Mouse (Mus musculus) kidney, embryonic 14.5 days (tissue): Measurements from ENCODE around the gene Fam181a. TPM values are rescaled to one million over a fixed set of nuclear protein-coding genes. Genes with fewer than 3 reads are reported as not detected.

Experiments used
- ATAC-seq: fragments of 200-750 bp; cut with Nextera tagmentation; 2 replicates; pipeline ENCODE4 v1.8.0; 2017; ENCODE audit warnings: moderate number of reproducible peaks, mild to moderate bottlenecking, moderate TSS enrichment, moderate library complexity; ENCODE audit not compliant: low FRiP score, low TSS enrichment
- H3K27ac ChIP-seq: fragments of 300-500 bp; sonication (generic); 2 replicates; pipeline ENCODE4 v1.5.1; 2014; ENCODE audit warnings: low read depth, mild to moderate bottlenecking, low read length, moderate library complexity, mixed read lengths
- H3K27me3 ChIP-seq: fragments of 300-500 bp; sonication (generic); 2 replicates; pipeline ENCODE4 v1.6.1; 2014; ENCODE audit warnings: mild to moderate bottlenecking, low read length; ENCODE audit not compliant: control insufficient read depth, insufficient read depth
- H3K36me3 ChIP-seq: fragments of 300-500 bp; sonication (generic); 2 replicates; pipeline ENCODE4 v1.6.1; 2014; ENCODE audit warnings: low read length, mixed read lengths; ENCODE audit not compliant: control insufficient read depth, insufficient read depth
- H3K4me1 ChIP-seq: fragments of 300-500 bp; sonication (generic); 2 replicates; pipeline ENCODE4 v1.6.1; 2014; ENCODE audit warnings: low read length, mixed read lengths; ENCODE audit not compliant: control insufficient read depth, insufficient read depth
- H3K4me2 ChIP-seq: fragments of 300-500 bp; sonication (generic); replicated peaks from 2 replicates; pipeline ENCODE4 v1.6.1; 2014; ENCODE audit warnings: low read depth, mild to moderate bottlenecking, low read length
- H3K4me3 ChIP-seq: fragments of 300-500 bp; sonication (generic); 2 replicates; pipeline ENCODE4 v1.5.1; 2014; ENCODE audit warnings: mild to moderate bottlenecking, low read length
- H3K9ac ChIP-seq: fragments of 300-500 bp; sonication (generic); 2 replicates; pipeline ENCODE4 v1.6.1; 2014; ENCODE audit warnings: low read depth, mild to moderate bottlenecking, low read length, moderate library complexity
- H3K9me3 ChIP-seq: fragments of 300-500 bp; sonication (generic); 2 replicates; pipeline ENCODE4 v1.6.1; 2016; ENCODE audit warnings: low read length; ENCODE audit not compliant: control insufficient read depth
- WGBS: fragments of 180-500 bp; shearing (Covaris S2); extraction: QIAGEN DNeasy Blood & Tissue Kit; methylation state at CpG from one replicate; pipeline ENCODE4 v1.1.7; 2014; 5-methylcytosine and 5-hydroxymethylcytosine counted together
- polyA plus RNA-seq: library from polyadenylated mRNA; unstranded; fragments of >200 nt; fragmentation: Nextera tagmentation; extraction: Ambion mirVana; gene quantifications from 2 replicates; pipeline ENCODE4 v1.2.1, GENCODE M21; 2014

Gene Fam181a
- polyA plus RNA-seq, 1 experiment from 2014 or later, result not detected

GRCm38 (mm10) chr12:103306720-103307119, 4.1 kb upstream of the Fam181a start:
- H3K4me1 ChIP-seq, result no peaks in the 10 kb centered on the region
- no peak for ATAC-seq
- H3K4me2 ChIP-seq, result no peak overlapping the region
- no peak overlapping the region for H3K9ac ChIP-seq
- no peaks in the 10 kb centered on the region for H3K36me3 ChIP-seq
- H3K27me3 ChIP-seq, result no peaks in the 10 kb centered on the region
- H3K4me3 ChIP-seq, result no peak overlapping the region
- no peak overlapping the region for H3K27ac ChIP-seq
- no peaks in the 10 kb centered on the region; the same call in 1 of the 2 replicates for H3K9me3 ChIP-seq
- whole genome bisulfite sequencing, result 27% methylated on average over 3 of the region's 3 CpGs

GRCm38 (mm10) chr12:103311921-103312320, 1.1 kb downstream of the Fam181a start:
- ATAC-seq, result no peak

GRCm38 (mm10) chr12:103313274-103313673, 2.5 kb downstream of the Fam181a start:
- H3K9me3 ChIP-seq, result no peaks in the 10 kb centered on the region; the same call in 1 of the 2 replicates
- peaks cover 10% of the 10 kb centered on the region for H3K27me3 ChIP-seq
- no peak overlapping the region for H3K27ac ChIP-seq
- H3K36me3 ChIP-seq, result no peaks in the 10 kb centered on the region
- peaks cover 8% of the 10 kb centered on the region; the same call in 1 of the 2 replicates for H3K4me1 ChIP-seq
- H3K4me3 ChIP-seq, result no peak overlapping the region
- 86% methylated on average over 6 of the region's 6 CpGs for WGBS
- no peak for ATAC-seq
- H3K9ac ChIP-seq, result no peak overlapping the region
- H3K4me2 ChIP-seq, result no peak overlapping the region

More at GRCm38 (mm10) chr12:103311921-103312320, 1.1 kb downstream of the Fam181a start:
- H3K27me3 ChIP-seq, result peaks cover 10% of the 10 kb centered on the region
- H3K9me3 ChIP-seq, result no peaks in the 10 kb centered on the region; the same call in 1 of the 2 replicates
- H3K4me1 ChIP-seq, result peaks cover 8% of the 10 kb centered on the region; the same call in 1 of the 2 replicates
- WGBS, result 81% methylated on average over 8 of the region's 8 CpGs
- no peak overlapping the region for H3K4me3 ChIP-seq
- H3K36me3 ChIP-seq, result no peaks in the 10 kb centered on the region
- no peak overlapping the region for H3K4me2 ChIP-seq
- H3K27ac ChIP-seq, result no peak overlapping the region
- H3K9ac ChIP-seq, result no peak overlapping the region

DNA sequence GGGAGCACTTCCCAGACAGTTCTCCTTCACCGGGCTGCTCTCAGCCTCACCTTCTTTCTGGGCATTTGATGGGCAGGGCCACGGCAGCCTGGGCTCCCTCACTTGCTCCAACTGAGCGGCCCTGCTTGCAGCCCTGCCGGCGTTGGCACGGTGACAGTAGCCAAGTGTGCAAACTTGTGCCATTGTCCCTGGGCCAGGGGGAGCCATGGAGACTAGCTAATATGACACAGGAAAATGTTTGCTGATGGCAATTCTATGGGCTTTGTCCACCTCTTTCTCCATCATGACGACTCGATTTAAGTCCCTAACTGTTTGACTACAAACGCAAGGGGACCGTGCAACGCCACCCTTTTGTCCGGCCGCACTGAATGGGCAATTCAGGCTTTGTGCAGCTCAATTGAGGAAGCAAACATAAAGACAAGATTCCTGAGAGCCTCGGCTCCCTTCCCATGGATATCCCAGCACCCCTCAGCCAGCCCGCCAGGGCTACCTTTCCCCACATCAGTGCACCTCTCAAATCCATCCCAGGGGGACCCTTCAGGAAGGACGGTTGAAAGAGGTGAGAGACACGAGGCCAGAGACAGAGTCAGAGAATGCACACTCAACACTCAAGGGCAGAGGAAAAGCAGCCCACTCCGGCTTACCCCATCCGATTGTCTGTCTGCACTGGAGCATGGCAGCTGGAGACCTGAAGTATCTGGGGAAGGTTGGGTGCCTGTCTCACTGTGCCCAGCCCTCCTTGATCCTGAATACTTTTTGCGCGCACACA, 3.3 kb downstream of the Fam181a start:
- 63% methylated on average over 21 of the region's 21 CpGs for WGBS
- no peak for ATAC-seq
- Histone ChIP-seq H3K27ac (no peak overlapping the region), H3K4me3 (no peak overlapping the region), H3K4me2 (no peak overlapping the region), H3K36me3 (no peaks in the 10 kb centered on the region), H3K4me1 (peaks cover 8% of the 10 kb centered on the region; the same call in 1 of the 2 replicates), H3K9ac (no peak overlapping the region), H3K27me3 (peaks cover 10% of the 10 kb centered on the region), H3K9me3 (no peaks in the 10 kb centered on the region; the same call in 1 of the 2 replicates)

GRCm38 (mm10) chr12:103314640-103315361, 4.0 kb downstream of the Fam181a start:
- 8% methylated on average over 25 of the region's 25 CpGs for WGBS

GRCm38 (mm10) chr12:103315831-103316545, 5.2 kb downstream of the Fam181a start:
- H3K4me1 ChIP-seq, result peaks cover 8% of the 10 kb centered on the region; the same call in 1 of the 2 replicates
- no peaks in the 10 kb centered on the region for H3K36me3 ChIP-seq
- H3K9me3 ChIP-seq, result no peaks in the 10 kb centered on the region
- H3K27me3 ChIP-seq, result peaks cover 10% of the 10 kb centered on the region
- H3K9ac ChIP-seq, result no peak overlapping the region
- WGBS, result 43% methylated on average over 20 of the region's 20 CpGs
- ATAC-seq, result no peak
- H3K4me3 ChIP-seq, result no peak overlapping the region
- H3K4me2 ChIP-seq, result no peak overlapping the region
- no peak overlapping the region for H3K27ac ChIP-seq

More at GRCm38 (mm10) chr12:103314640-103315361, 4.0 kb downstream of the Fam181a start:
- Histone ChIP-seq H3K4me3 (peak overlapping the region; percentile 25), H3K9me3 (no peaks in the 10 kb centered on the region; the same call in 1 of the 2 replicates), H3K27me3 (peaks cover 10% of the 10 kb centered on the region), H3K4me1 (peaks cover 8% of the 10 kb centered on the region; the same call in 1 of the 2 replicates), H3K27ac (no peak overlapping the region), H3K36me3 (no peaks in the 10 kb centered on the region), H3K9ac (no peak overlapping the region; the same call in 1 of the 2 replicates), H3K4me2 (peak overlapping the region; percentile 43)
- ATAC-seq, result peak; percentile 51

- Histone ChIP-seq H3K4me1 (no peaks in the 10 kb centered on the region), H3K9ac (no peak overlapping the region), H3K27me3 (peaks cover 21% of the 10 kb centered on the region), H3K4me2 (no peak overlapping the region), H3K4me3 (no peak overlapping the region), H3K36me3 (no peaks in the 10 kb centered on the region), H3K27ac (no peak overlapping the region), H3K9me3 (no peaks in the 10 kb centered on the region)
- 16% methylated on average over 3 of the region's 3 CpGs for WGBS
- no peak for ATAC-seq
These were observed 12.0 kb downstream of the Fam181a start for GRCm38 (mm10) chr12:103322801-103323200.

- peaks cover 21% of the 10 kb centered on the region for H3K27me3 ChIP-seq
- no peak overlapping the region for H3K27ac ChIP-seq
- H3K9ac ChIP-seq, result no peak overlapping the region
- H3K9me3 ChIP-seq, result no peaks in the 10 kb centered on the region
- H3K36me3 ChIP-seq, result no peaks in the 10 kb centered on the region
- ATAC-seq, result peak; percentile 93
- no peaks in the 10 kb centered on the region for H3K4me1 ChIP-seq
- WGBS, result 8% methylated on average over 60 of the region's 60 CpGs
- peak overlapping the region; percentile 29 for H3K4me3 ChIP-seq
- H3K4me2 ChIP-seq, result peak overlapping the region; percentile 55
These were observed 14.5 kb downstream of the Fam181a start for GRCm38 (mm10) chr12:103325156-103325857.
